9 mouse cellular contexts compared by ENCODE assay signal in the genomic region with DNA sequence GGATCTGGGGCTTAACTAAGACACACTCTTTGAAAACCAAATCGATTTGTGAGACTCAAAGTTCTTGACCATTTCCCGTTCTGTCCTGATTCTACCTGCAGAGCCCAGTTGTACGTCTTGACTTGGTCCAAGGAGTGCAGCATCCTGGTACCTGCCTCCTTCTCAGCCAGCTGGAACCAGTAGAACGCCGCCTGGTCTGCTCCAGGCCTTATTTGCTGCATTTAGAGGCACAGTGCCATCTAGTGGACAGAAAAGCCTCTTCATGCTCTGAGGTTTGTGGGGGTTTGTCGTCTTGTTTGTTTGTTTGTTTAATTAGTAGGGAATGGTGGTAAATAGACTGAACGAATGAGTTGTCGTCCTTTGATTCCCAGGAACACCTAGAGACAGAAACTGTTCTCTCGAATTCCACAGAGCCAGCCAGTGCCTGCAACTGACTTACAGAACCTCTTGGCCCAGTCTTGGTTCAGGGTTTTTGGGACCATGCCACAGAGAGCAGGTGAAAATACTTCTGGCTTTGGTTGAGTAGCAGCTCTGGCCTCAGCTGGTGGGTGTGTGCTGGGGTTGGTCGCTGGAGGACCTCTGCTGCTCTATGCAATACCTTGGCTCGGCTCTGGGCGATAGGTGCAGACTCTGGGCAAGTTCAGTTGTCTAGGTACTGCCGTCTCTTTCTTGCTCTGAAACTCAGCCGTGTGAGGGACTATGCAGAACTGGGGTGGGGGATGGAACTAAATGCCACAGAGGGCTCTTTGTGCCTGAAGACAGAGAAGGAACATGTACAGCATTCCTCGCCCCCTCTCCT. TPM values are rescaled to one million over a fixed set of nuclear protein-coding genes. Genes with fewer than 3 reads are reported as not detected.
DNase-seq lines count a peak whose midpoint lies in the region; ATAC-seq and TF ChIP-seq lines count a peak whose summit lies in the region.
"Had no signal": no experiment of that assay in that cellular context is flagged by ENCODE, and none has a peak within 500 bp of the region (broad histone marks: within the 10 kb centered on the region; RNA-seq: fewer than 3 reads in every experiment).

No protein-coding gene starts in this region.

- no peak for TF ChIP-seq POLR2A in liver, adult 2 months (IDR thresholded peaks at IDR 0.05; ENCODE audit: extremely low read depth, insufficient read depth, low read length)
- TF ChIP-seq POLR2A in cortical plate, adult 2 months (IDR thresholded peaks at IDR 0.05; ENCODE audit: extremely low read depth, insufficient read depth, low read length), result no peak

- H3K4me3 ChIP-seq in liver, adult 2 months (ENCODE audit: insufficient read depth, low read depth, low read length), result no peak overlapping the region
- H3K4me3 ChIP-seq in liver, embryonic 12.5 days, result no peak overlapping the region
- H3K4me3 ChIP-seq in cortical plate, adult 2 months (ENCODE audit: insufficient read depth, low read length), result no peak overlapping the region
- no peak overlapping the region for H3K4me3 ChIP-seq in hindbrain, embryonic 10.5 days
- no peak overlapping the region for H3K4me3 ChIP-seq in midbrain, postnatal 0 days (ENCODE audit: low read depth, low read length)
- H3K4me3 ChIP-seq: midbrain, embryonic 12.5 days had no signal

- DNase-seq in liver, adult 2 months (ENCODE audit: extremely low read depth, low read depth, low spot score), result peak; percentile 50
- peak; percentile 19 for DNase-seq in T-cell, adult 2 months (ENCODE audit: low spot score)
- peak; percentile 69 for DNase-seq in hindbrain, embryonic 10.5 days (ENCODE audit: low spot score)
- peak; percentile 81 to 83 for DNase-seq in left cerebral cortex, postnatal 14 days (ENCODE audit: low spot score in 2 of 2)
- DNase-seq in midbrain, postnatal 0 days (ENCODE audit: low spot score), result peak; percentile 93
- no peak for DNase-seq in spleen, postnatal 4 days (ENCODE audit: low spot score in 2 of 2)

- WGBS in liver, adult 2 months, result 28% methylated on average over 15 of the region's 15 CpGs
- 25% methylated on average over 15 of the region's 15 CpGs for WGBS in liver, embryonic 12.5 days (ENCODE audit: insufficient replicate concordance)
- 28% methylated on average over 15 of the region's 15 CpGs for WGBS in hindbrain, embryonic 10.5 days
- WGBS in midbrain, postnatal 0 days, result 28% methylated on average over 15 of the region's 15 CpGs

- H3K4me2 ChIP-seq in liver, embryonic 12.5 days, result no peak overlapping the region
- no peak overlapping the region for H3K4me2 ChIP-seq in midbrain, postnatal 0 days (ENCODE audit: low read depth, low read length, poor library complexity, severe bottlenecking)
- H3K4me2 ChIP-seq: midbrain, embryonic 12.5 days had no signal

- peak; percentile 72 for TF ChIP-seq CTCF in liver, adult 2 months (IDR thresholded peaks at IDR 0.05; ENCODE audit: low read depth, low read length)
- peak; percentile 83 for TF ChIP-seq CTCF in cortical plate, adult 2 months (IDR thresholded peaks at IDR 0.05; ENCODE audit: extremely low read depth, insufficient read depth, low read length)
- TF ChIP-seq CTCF in midbrain, postnatal 0 days (IDR thresholded peaks at IDR 0.05), result peak; percentile 99

- H3K27me3 ChIP-seq in liver, adult 2 months (ENCODE audit: control insufficient read depth, insufficient read depth, low read length), result no peaks in the 10 kb centered on the region
- H3K27me3 ChIP-seq in liver, embryonic 12.5 days (replicated peaks), result peaks cover 15% of the 10 kb centered on the region; the same call in 1 of the 2 replicates
- peaks cover 32% of the 10 kb centered on the region for H3K27me3 ChIP-seq in hindbrain, embryonic 10.5 days (ENCODE audit: insufficient read depth, poor library complexity, severe bottlenecking)
- H3K27me3 ChIP-seq in midbrain, postnatal 0 days (ENCODE audit: insufficient read depth, low read length), result no peaks in the 10 kb centered on the region

- H3K9ac ChIP-seq in liver, adult 2 months (ENCODE audit: low read depth, low read length), result no peak overlapping the region
- no peak overlapping the region for H3K9ac ChIP-seq in liver, embryonic 12.5 days
- no peak overlapping the region for H3K9ac ChIP-seq in midbrain, postnatal 0 days (replicated peaks; ENCODE audit: low read length, poor library complexity, severe bottlenecking)
- H3K9ac ChIP-seq: midbrain, embryonic 12.5 days had no signal

- ATAC-seq in liver, embryonic 12.5 days, result no peak
- no peak for ATAC-seq in midbrain, postnatal 0 days (ENCODE audit: low FRiP score)

- H3K27ac ChIP-seq in liver, adult 2 months (replicated peaks; ENCODE audit: insufficient read depth, low read depth, low read length), result no peak overlapping the region
- no peak overlapping the region for H3K27ac ChIP-seq in liver, embryonic 12.5 days
- H3K27ac ChIP-seq in cortical plate, adult 2 months (ENCODE audit: insufficient read depth, low read length), result no peak overlapping the region
- H3K27ac ChIP-seq in hindbrain, embryonic 10.5 days, result peak overlapping the region; percentile 40; the same call in 1 of the 2 replicates
- H3K27ac ChIP-seq in midbrain, postnatal 0 days (ENCODE audit: low read depth, low read length), result no peak overlapping the region
- H3K27ac ChIP-seq: midbrain, embryonic 12.5 days had no signal

- H3K36me3 ChIP-seq in liver, adult 2 months (ENCODE audit: control insufficient read depth, insufficient read depth, low read length), result no peaks in the 10 kb centered on the region
- no peaks in the 10 kb centered on the region for H3K36me3 ChIP-seq in liver, embryonic 12.5 days
- H3K36me3 ChIP-seq in hindbrain, embryonic 10.5 days, result no peaks in the 10 kb centered on the region
- no peaks in the 10 kb centered on the region for H3K36me3 ChIP-seq in midbrain, postnatal 0 days (ENCODE audit: insufficient read depth, low read length)
- H3K36me3 ChIP-seq: midbrain, embryonic 12.5 days had no signal

- no peaks in the 10 kb centered on the region for H3K9me3 ChIP-seq in liver, embryonic 12.5 days (replicated peaks)
- no peaks in the 10 kb centered on the region for H3K9me3 ChIP-seq in hindbrain, embryonic 10.5 days
- H3K9me3 ChIP-seq in midbrain, postnatal 0 days (ENCODE audit: low read length), result no peaks in the 10 kb centered on the region
- H3K9me3 ChIP-seq: midbrain, embryonic 12.5 days had no signal

- H3K79me2 ChIP-seq in liver, adult 2 months (ENCODE audit: control insufficient read depth, insufficient read depth, low read length), result no peaks in the 10 kb centered on the region

- no peaks in the 10 kb centered on the region for H3K4me1 ChIP-seq in liver, adult 2 months (ENCODE audit: control insufficient read depth, insufficient read depth, low read length)
- no peaks in the 10 kb centered on the region for H3K4me1 ChIP-seq in liver, embryonic 12.5 days
- H3K4me1 ChIP-seq in cortical plate, adult 2 months (ENCODE audit: control insufficient read depth, insufficient read depth, low read length), result no peaks in the 10 kb centered on the region
- H3K4me1 ChIP-seq in hindbrain, embryonic 10.5 days (replicated peaks), result peaks cover 28% of the 10 kb centered on the region
- no peaks in the 10 kb centered on the region for H3K4me1 ChIP-seq in midbrain, postnatal 0 days (ENCODE audit: insufficient read depth, low read length)

- intact Hi-C loops in left cerebral cortex, postnatal 14 days (cut with DNase I), result loop anchor here (1.0 to 5.0 kb wide), 2 partner anchors 138 to 253 kb away; no protein-coding TSS in a partner anchor

RNA-seq across cellular contexts. Expression of a gene that starts 24.2 kb away (rescaled TPM):
- not detected in 2 replicates for total RNA-seq in liver, adult 2 months (2014; rRNA removed)
- not detected in 2 replicates for polyA plus RNA-seq in liver, adult 2 months (2012; rRNA removed)
- polyA plus RNA-seq in liver, embryonic 12.5 days (2016; fragmentation: Nextera tagmentation; extraction: Ambion mirVana), result 0.10 TPM in 1 of 2 replicates, not detected in the other
- 0.29 and 0.32 TPM in 2 replicates for polyA plus RNA-seq in cortical plate, adult 2 months (2012; rRNA removed)
- polyA plus RNA-seq in hindbrain, embryonic 10.5 days (2016; fragmentation: Nextera tagmentation; extraction: Ambion mirVana), result 0.89 and 0.95 TPM in 2 replicates
- under 1 TPM in 1 of 2 experiments, not detected in 1; 0.22 TPM for total RNA-seq in left cerebral cortex, postnatal 14 days (2021)
- 0.44 TPM in 1 of 2 replicates, not detected in the other for total RNA-seq in midbrain, postnatal 0 days (2014; rRNA removed)
- polyA plus RNA-seq in midbrain, postnatal 0 days (2015; fragmentation: Nextera tagmentation; extraction: Ambion mirVana), result 0.54 and 0.57 TPM in 2 replicates

RNA-seq across cellular contexts. Expression of a gene that starts 36.6 kb away (rescaled TPM):
- total RNA-seq in liver, adult 2 months (2014; rRNA removed), result under 0.01 and 0.07 TPM in 2 replicates
- 0.05 and 0.06 TPM in 2 replicates for polyA plus RNA-seq in liver, adult 2 months (2012; rRNA removed)
- polyA plus RNA-seq in liver, embryonic 12.5 days (2016; fragmentation: Nextera tagmentation; extraction: Ambion mirVana), result 0.16 and 0.23 TPM in 2 replicates
- 1.2 and 1.3 TPM in 2 replicates for polyA plus RNA-seq in cortical plate, adult 2 months (2012; rRNA removed)
- polyA plus RNA-seq in hindbrain, embryonic 10.5 days (2016; fragmentation: Nextera tagmentation; extraction: Ambion mirVana), result 2.3 and 4.6 TPM in 2 replicates
- total RNA-seq in left cerebral cortex, postnatal 14 days (2021), result under 1 TPM; 0.88 to 0.99 TPM
- total RNA-seq in midbrain, postnatal 0 days (2014; rRNA removed), result 5.4 and 9.6 TPM in 2 replicates
- 3.5 and 4.3 TPM in 2 replicates for polyA plus RNA-seq in midbrain, postnatal 0 days (2015; fragmentation: Nextera tagmentation; extraction: Ambion mirVana)

RNA-seq across cellular contexts. Expression of a gene that starts 57.0 kb away (rescaled TPM):
- 0.13 TPM in 1 of 2 replicates, not detected in the other for total RNA-seq in liver, adult 2 months (2014; rRNA removed)
- polyA plus RNA-seq in liver, adult 2 months (2012; rRNA removed), result not detected in 2 replicates
- not detected in 2 replicates for polyA plus RNA-seq in liver, embryonic 12.5 days (2016; fragmentation: Nextera tagmentation; extraction: Ambion mirVana)
- 0.06 and 0.76 TPM in 2 replicates for polyA plus RNA-seq in cortical plate, adult 2 months (2012; rRNA removed)
- 0.84 and 1.2 TPM in 2 replicates for polyA plus RNA-seq in hindbrain, embryonic 10.5 days (2016; fragmentation: Nextera tagmentation; extraction: Ambion mirVana)
- total RNA-seq in left cerebral cortex, postnatal 14 days (2021), result under 1 TPM; 0.21 to 0.29 TPM
- total RNA-seq in midbrain, postnatal 0 days (2014; rRNA removed), result 0.33 and 1.9 TPM in 2 replicates
- polyA plus RNA-seq in midbrain, postnatal 0 days (2015; fragmentation: Nextera tagmentation; extraction: Ambion mirVana), result 0.06 TPM in 1 of 2 replicates, not detected in the other

Comparison
In these comparisons a context has a peak if more than half of its experiments do, and no peak if none do; other contexts are left out.
1. DNase-seq: peak in liver, adult 2 months (single experiment), T-cell, adult 2 months (single experiment), hindbrain, embryonic 10.5 days (single experiment), left cerebral cortex, postnatal 14 days (2 of 2) and midbrain, postnatal 0 days (single experiment); none in spleen, postnatal 4 days (0 of 2).
2. Peak in every context shown above with its lines, with median percentiles within 50 percentile points of each other: CTCF ChIP-seq.